Mouse (Mus musculus): ENCODE data around the gene Wdr11.

GRCm38 (mm10) chr7:129653791-129654271 is 62.2 kb downstream of the Wdr11 start:
- no peak for TF ChIP-seq RCOR1 (IDR thresholded peaks at IDR 0.05; ENCODE audit: low read depth, low read length)
- TF ChIP-seq USF2 (IDR thresholded peaks at IDR 0.05; ENCODE audit: borderline replicate concordance in 1 of 2, insufficient read depth in 1 of 2, low read depth in 1 of 2, low read length in 2 of 2), result no peak
- peak; percentile 84 to 96 (median 95) for TF ChIP-seq CTCF (IDR thresholded peaks at IDR 0.05 in 2 of 3, conservative IDR thresholded peaks at IDR 0.05 in 1 of 3; ENCODE audit: control insufficient read depth in 1 of 3, insufficient read depth in 1 of 3, low read depth in 2 of 3, low read length in 3 of 3, poor library complexity in 1 of 3, severe bottlenecking in 1 of 3)
- TF ChIP-seq E2F4 (IDR thresholded peaks at IDR 0.05; ENCODE audit: borderline replicate concordance, low read depth, low read length), result no peak
- no peak for TF ChIP-seq MAFK (IDR thresholded peaks at IDR 0.05; ENCODE audit: borderline replicate concordance, low read depth, low read length)
- TF ChIP-seq SIN3A (IDR thresholded peaks at IDR 0.05; ENCODE audit: low read length), result no peak
- TF ChIP-seq HCFC1 (IDR thresholded peaks at IDR 0.05; ENCODE audit: low read depth, low read length), result no peak
- TF ChIP-seq MXI1 (IDR thresholded peaks at IDR 0.05; ENCODE audit: low read depth, low read length), result no peak
- no peak for TF ChIP-seq TCF12 (IDR thresholded peaks at IDR 0.05; ENCODE audit: low read depth, low read length)
- TF ChIP-seq POLR2AphosphoS5 (IDR thresholded peaks at IDR 0.05; ENCODE audit: borderline replicate concordance, low read depth, low read length), result no peak
- TF ChIP-seq EP300 (IDR thresholded peaks at IDR 0.05; ENCODE audit: low read depth in 1 of 2, low read length in 2 of 2), result no peak
- TF ChIP-seq POLR2AphosphoS2 (IDR thresholded peaks at IDR 0.05; ENCODE audit: low read length), result no peak
- no peak for TF ChIP-seq POLR2A (IDR thresholded peaks at IDR 0.05; ENCODE audit: control insufficient read depth in 1 of 2, insufficient read depth in 1 of 2, low read depth in 1 of 2, low read length in 2 of 2, poor library complexity in 1 of 2)
- no peak for TF ChIP-seq GATA1 (IDR thresholded peaks at IDR 0.05; ENCODE audit: low read depth, low read length)
